Mouse (Mus musculus) cerebellum, adult 2 months (tissue): ENCODE data around the gene Klhl32.

ENCODE experiments used
- CTCF ChIP-seq: fragments of 200-500 bp; IDR thresholded peaks from 2 replicates; pipeline ENCODE4 v1.5.1; 2011; ENCODE audit warnings: low read depth, mild to moderate bottlenecking, control low read depth, low read length, moderate library complexity, borderline replicate concordance; ENCODE audit not compliant: insufficient read depth
- POLR2A ChIP-seq: fragments of 200-500 bp; IDR thresholded peaks from 2 replicates; pipeline ENCODE4 v1.6.1; 2011; ENCODE audit warnings: low read length, control low read depth, borderline replicate concordance; ENCODE audit not compliant: insufficient read depth

DNA sequence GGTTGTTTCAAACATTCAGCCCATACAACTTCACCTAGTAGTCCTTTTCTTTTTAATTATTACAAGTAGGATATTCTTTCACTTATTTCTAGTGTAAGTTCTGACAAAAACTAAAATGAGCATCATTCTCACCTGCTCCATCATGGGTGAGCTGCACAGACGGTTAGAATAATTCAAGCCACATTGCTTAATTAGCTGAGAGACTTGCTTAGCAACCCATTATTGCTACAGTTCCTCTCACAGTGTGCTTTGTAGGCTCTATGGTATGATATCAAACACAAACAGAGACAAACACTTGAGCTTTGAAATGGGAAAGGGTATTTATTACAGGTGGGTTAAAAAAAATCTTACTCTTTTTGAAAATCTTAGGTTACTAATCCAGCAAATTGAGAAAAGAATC is 49.0 kb downstream of the Klhl32 start:
- TF ChIP-seq CTCF (no peak), POLR2A (no peak)
